Mouse (Mus musculus): ENCODE measurements at regions not wholly inside any gene's neighbourhood (a gene's known extent, or its start where the extent isn't known, plus 50 kb on each side); places are given as distances from the start of the nearest gene placed in this dataset.
"Not testable (repeated sequence)": the region's sequence is repeated elsewhere in the genome, so short reads cannot be mapped to it uniquely, and the experiment has no call there.

DNA sequence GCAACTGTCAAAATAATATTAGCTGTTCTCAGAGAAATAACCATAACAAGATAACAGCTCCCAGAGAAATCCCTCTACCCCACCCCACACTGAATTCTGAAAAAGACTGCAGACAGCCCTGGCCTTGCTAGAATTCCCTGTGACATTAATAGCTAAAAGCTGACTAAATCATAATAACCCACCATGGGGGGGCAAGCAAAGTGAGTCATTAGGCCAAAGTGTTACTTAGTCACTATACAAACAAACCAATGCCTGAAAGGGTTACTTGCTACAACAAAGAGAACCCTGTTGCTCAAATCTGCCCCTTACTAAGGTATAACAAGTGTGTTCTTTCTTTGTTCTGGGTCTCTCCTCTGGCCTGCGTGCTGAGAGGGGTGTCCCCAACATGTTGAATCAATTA lies 609.1 kb upstream of the Ppp6c start:
- DNase-seq (ENCODE audit: extremely low read depth, insufficient read length, low spot score): peak; percentile 2

- DNase-seq (ENCODE audit: extremely low read depth, insufficient read length, low spot score): no peak
Observed at GRCm38 (mm10) chr2:39823851-39824250, 597.6 kb upstream of the Ppp6c start.

- DNase-seq (ENCODE audit: extremely low read depth, insufficient read length, low spot score): not testable (repeated sequence)
Observed at GRCm38 (mm10) chr2:39806681-39807080, 580.4 kb upstream of the Ppp6c start.

All from 3134 (cell line).